Mouse (Mus musculus): ENCODE results near the gene Plekhg4.

GRCm38 (mm10) chr8:105406416-105406815 is 33.3 kb downstream of the Plekhg4 start:
- TF ChIP-seq CTCF (IDR thresholded peaks at IDR 0.05; ENCODE audit: low read depth) (no peak), EP300 (optimal IDR thresholded peaks at IDR 0.05) (no peak)

All from stomach, postnatal 0 days (tissue).